In genomic region chr11:97703039-97703826, GRCm38 (mm10) we compare ENCODE assay signal across 8 mouse cellular contexts. TPM values are rescaled to one million over a fixed set of nuclear protein-coding genes. Genes with fewer than 3 reads are reported as not detected.
DNase-seq lines count a peak whose midpoint lies in the region; ATAC-seq and TF ChIP-seq lines count a peak whose summit lies in the region.

Gene Psmb3 (plus strand): TSS chr11:97703399.

- no peaks in the 10 kb centered on the region for H3K9me3 ChIP-seq in MEL (replicated peaks; ENCODE audit: insufficient read depth, low read length)
- no peaks in the 10 kb centered on the region for H3K9me3 ChIP-seq in forebrain, postnatal 0 days (ENCODE audit: low read length)
- H3K9me3 ChIP-seq in lung, embryonic 15.5 days = no peaks in the 10 kb centered on the region

- ATAC-seq in forebrain, postnatal 0 days = peak; percentile 89
- peak; percentile 88 for ATAC-seq in lung, embryonic 15.5 days (ENCODE audit: borderline replicate concordance, extremely low read depth, low FRiP score, low TSS enrichment)

- peak; percentile 100 for DNase-seq in MEL (ENCODE audit: low read depth, low spot score)
- DNase-seq in cerebellum, adult 2 months = peak; percentile 99 to 100
- peak; percentile 100 for DNase-seq in forebrain, postnatal 0 days
- peak; percentile 100 for DNase-seq in heart, postnatal 4 days
- DNase-seq in layer of hippocampus, adult 8-10 months (ENCODE audit: low spot score in 2 of 2) = peak; percentile 99 to 100
- peak; percentile 98 for DNase-seq in ovary, adult 18-20 months (ENCODE audit: low spot score)
- peak; percentile 99 for DNase-seq in thymus, postnatal 0 days (ENCODE audit: low spot score)

- H3K4me3 ChIP-seq in MEL (ENCODE audit: control insufficient read depth in 1 of 2, insufficient read depth in 1 of 2, low read depth in 2 of 2, low read length in 2 of 2) = peak within 1 kb of the TSS; percentile 84 to 94
- H3K4me3 ChIP-seq in cerebellum, adult 2 months (replicated peaks; ENCODE audit: insufficient read depth, low read depth, low read length) = peak within 1 kb of the TSS; percentile 98
- peak within 1 kb of the TSS; percentile 83 for H3K4me3 ChIP-seq in forebrain, postnatal 0 days (ENCODE audit: low read depth, low read length)
- peak within 1 kb of the TSS; percentile 69 for H3K4me3 ChIP-seq in lung, embryonic 15.5 days

- peak within 1 kb of the TSS; percentile 83 for H3K9ac ChIP-seq in MEL (ENCODE audit: control insufficient read depth, low read depth, low read length, poor library complexity, severe bottlenecking)
- H3K9ac ChIP-seq in forebrain, postnatal 0 days = peak within 1 kb of the TSS; percentile 78
- H3K9ac ChIP-seq in lung, embryonic 15.5 days = peak within 1 kb of the TSS; percentile 73

- peaks cover 5 to 12% of the 10 kb centered on the region in 2 experiments for H3K36me3 ChIP-seq in MEL (ENCODE audit: control insufficient read depth in 1 of 2, insufficient read depth in 2 of 2, low read length in 2 of 2)
- peaks cover 23% of the 10 kb centered on the region for H3K36me3 ChIP-seq in forebrain, postnatal 0 days (ENCODE audit: insufficient read depth)
- H3K36me3 ChIP-seq in lung, embryonic 15.5 days = peaks cover 34% of the 10 kb centered on the region

- no peaks in the 10 kb centered on the region for H3K27me3 ChIP-seq in MEL (ENCODE audit: control insufficient read depth in 1 of 2, insufficient read depth in 2 of 2, low read length in 2 of 2)
- H3K27me3 ChIP-seq in cerebellum, adult 2 months (ENCODE audit: control insufficient read depth, insufficient read depth, low read length) = no peaks in the 10 kb centered on the region
- H3K27me3 ChIP-seq in forebrain, postnatal 0 days (ENCODE audit: insufficient read depth, low read length) = no peaks in the 10 kb centered on the region
- no peaks in the 10 kb centered on the region for H3K27me3 ChIP-seq in lung, embryonic 15.5 days

- H3K79me2 ChIP-seq in MEL (ENCODE audit: control insufficient read depth, insufficient read depth, low read length, poor library complexity) = peaks cover 31% of the 10 kb centered on the region

- no peak for TF ChIP-seq RAD21 in MEL (IDR thresholded peaks at IDR 0.05; ENCODE audit: low read depth, low read length)

- peak in 1 of 2 experiments; percentile 57; a peak in 2 of 4 replicates for TF ChIP-seq EP300 in MEL (IDR thresholded peaks at IDR 0.05; ENCODE audit: low read depth in 1 of 2, low read length in 2 of 2)

- H3K27ac ChIP-seq in MEL (ENCODE audit: control insufficient read depth, low read depth, low read length) = peak within 1 kb of the TSS; percentile 67
- peak within 1 kb of the TSS; percentile 53 for H3K27ac ChIP-seq in cerebellum, adult 2 months (ENCODE audit: insufficient read depth, low read length)
- peak within 1 kb of the TSS; percentile 92 for H3K27ac ChIP-seq in forebrain, postnatal 0 days (ENCODE audit: low read depth, low read length)
- peak within 1 kb of the TSS; percentile 88 for H3K27ac ChIP-seq in lung, embryonic 15.5 days

- H3K4me1 ChIP-seq in MEL (ENCODE audit: control insufficient read depth in 1 of 2, insufficient read depth in 2 of 2, low read length in 2 of 2) = peaks cover 0 to 14% of the 10 kb centered on the region in 2 experiments; a peak in 3 of 4 replicates
- H3K4me1 ChIP-seq in cerebellum, adult 2 months (ENCODE audit: control insufficient read depth, insufficient read depth, low read length) = peaks cover 3% of the 10 kb centered on the region
- H3K4me1 ChIP-seq in forebrain, postnatal 0 days (ENCODE audit: insufficient read depth) = peaks cover 17% of the 10 kb centered on the region
- peaks cover 25% of the 10 kb centered on the region for H3K4me1 ChIP-seq in lung, embryonic 15.5 days

- peak; percentile 63 to 98 for TF ChIP-seq POLR2A in MEL (IDR thresholded peaks at IDR 0.05; ENCODE audit: control insufficient read depth in 1 of 2, insufficient read depth in 1 of 2, low read depth in 1 of 2, low read length in 2 of 2, poor library complexity in 1 of 2)
- TF ChIP-seq POLR2A in cerebellum, adult 2 months (IDR thresholded peaks at IDR 0.05; ENCODE audit: borderline replicate concordance, insufficient read depth, low read length) = peak; percentile 68; the same call in 1 of the 2 replicates

- TF ChIP-seq CTCF in MEL (IDR thresholded peaks at IDR 0.05 in 2 of 3, conservative IDR thresholded peaks at IDR 0.05 in 1 of 3; ENCODE audit: control insufficient read depth in 1 of 3, insufficient read depth in 1 of 3, low read depth in 2 of 3, low read length in 3 of 3, poor library complexity in 1 of 3, severe bottlenecking in 1 of 3) = no peak
- TF ChIP-seq CTCF in cerebellum, adult 2 months (IDR thresholded peaks at IDR 0.05; ENCODE audit: borderline replicate concordance, insufficient read depth, low read depth, low read length) = no peak
- TF ChIP-seq CTCF in forebrain, postnatal 0 days (IDR thresholded peaks at IDR 0.05; ENCODE audit: low read depth) = no peak

- peak within 1 kb of the TSS; percentile 71 for H3K4me2 ChIP-seq in forebrain, postnatal 0 days (ENCODE audit: low read depth)
- H3K4me2 ChIP-seq in lung, embryonic 15.5 days = peak within 1 kb of the TSS; percentile 95

- WGBS in cerebellum, adult 2 months = under 1% methylated on average over 35 of the region's 35 CpGs
- WGBS in forebrain, postnatal 0 days = under 1% methylated on average over 35 of the region's 35 CpGs
- WGBS in lung, embryonic 15.5 days = under 1% methylated on average over 35 of the region's 35 CpGs

TF ChIP-seq in MEL, 35 proteins besides CTCF, POLR2A, EP300 and RAD21 (continues in another document):
- TF ChIP-seq HCFC1 (IDR thresholded peaks at IDR 0.05; ENCODE audit: low read depth, low read length) (peak; percentile 99), MYB (IDR thresholded peaks at IDR 0.05; ENCODE audit: low read depth, low read length) (no peak), USF1 (IDR thresholded peaks at IDR 0.05; ENCODE audit: low read depth, low read length) (peak; percentile 96), MYC (IDR thresholded peaks at IDR 0.05; ENCODE audit: low read depth, low read length) (peak; percentile 99), USF2 (IDR thresholded peaks at IDR 0.05; ENCODE audit: borderline replicate concordance in 1 of 2, insufficient read depth in 1 of 2, low read depth in 1 of 2, low read length in 2 of 2) (peak in 1 of 2 experiments; percentile 77; a peak in 2 of 4 replicates), E2F4 (IDR thresholded peaks at IDR 0.05; ENCODE audit: borderline replicate concordance, low read depth, low read length) (no peak), ZMIZ1 (IDR thresholded peaks at IDR 0.05; ENCODE audit: low read depth, low read length) (peak; percentile 90), TBP (IDR thresholded peaks at IDR 0.05; ENCODE audit: low read depth, low read length) (peak; percentile 93), JUND (IDR thresholded peaks at IDR 0.05; ENCODE audit: low read depth, low read length) (no peak), ETS1 (IDR thresholded peaks at IDR 0.05; ENCODE audit: low read depth, low read length) (peak; percentile 63; the same call in 1 of the 2 replicates), GABPA (IDR thresholded peaks at IDR 0.05; ENCODE audit: low read depth, low read length) (peak; percentile 88; the same call in 1 of the 2 replicates), NRF1 (IDR thresholded peaks at IDR 0.05; ENCODE audit: insufficient read depth, low read depth, low read length, poor library complexity, severe bottlenecking) (peak; percentile 24; the same call in 1 of the 2 replicates), ELF1 (IDR thresholded peaks at IDR 0.05; ENCODE audit: low read depth, low read length) (peak; percentile 99), MXI1 (IDR thresholded peaks at IDR 0.05; ENCODE audit: low read depth, low read length) (peak; percentile 100), MAX (IDR thresholded peaks at IDR 0.05; ENCODE audit: low read length) (peak; percentile 100), POLR2AphosphoS2 (IDR thresholded peaks at IDR 0.05; ENCODE audit: low read length) (peak; percentile 98), MAZ (IDR thresholded peaks at IDR 0.05; ENCODE audit: low read depth, low read length) (peak; percentile 86), SIN3A (IDR thresholded peaks at IDR 0.05; ENCODE audit: low read length) (peak; percentile 99), GATA1 (IDR thresholded peaks at IDR 0.05; ENCODE audit: low read depth, low read length) (no peak), CHD2 (IDR thresholded peaks at IDR 0.05; ENCODE audit: low read length) (peak; percentile 92), RCOR1 (IDR thresholded peaks at IDR 0.05; ENCODE audit: low read depth, low read length) (no peak), MEF2A (IDR thresholded peaks at IDR 0.05; ENCODE audit: extremely low read depth, insufficient replicate concordance, low read depth, low read length, poor library complexity, severe bottlenecking) (no peak), MAFK (IDR thresholded peaks at IDR 0.05; ENCODE audit: borderline replicate concordance, low read depth, low read length) (0 out of 2 replicates have a peak, but pooled peaks have one; percentile 10), NELFE (IDR thresholded peaks at IDR 0.05; ENCODE audit: low read depth, low read length) (peak; percentile 97), ZKSCAN1 (IDR thresholded peaks at IDR 0.05; ENCODE audit: low read depth, low read length) (no peak), TCF12 (IDR thresholded peaks at IDR 0.05; ENCODE audit: low read depth, low read length) (peak; percentile 72), ZNF384 (IDR thresholded peaks at IDR 0.05; ENCODE audit: low read depth, low read length) (0 out of 2 replicates have a peak, but pooled peaks have one; percentile 44), UBTF (IDR thresholded peaks at IDR 0.05; ENCODE audit: borderline replicate concordance, insufficient read depth, low read depth, low read length) (peak; percentile 86; the same call in 1 of the 2 replicates), BHLHE40 (IDR thresholded peaks at IDR 0.05; ENCODE audit: borderline replicate concordance, low read depth, low read length) (no peak), POLR2AphosphoS5 (IDR thresholded peaks at IDR 0.05; ENCODE audit: borderline replicate concordance, low read depth, low read length) (peak; percentile 43; the same call in 1 of the 2 replicates)

RNA-seq across cellular contexts. Expression of gene Psmb3, which starts in this region (rescaled TPM):
- 914 and 1,101 TPM in 2 replicates for total RNA-seq in MEL (2012; rRNA removed)
- polyA plus RNA-seq in MEL (2012; ENCODE audit: insufficient read depth in 1 of 2, insufficient read length in 2 of 2, low read depth in 1 of 2, low replicate concordance in 2 of 2, missing spikeins in 1 of 2) = 100 to 1,000 TPM in 1 of 2 experiments, not detected in 1; 648 TPM
- 291 and 295 TPM in 2 replicates for polyA plus RNA-seq in cerebellum, adult 2 months (2012; rRNA removed)
- total RNA-seq in forebrain, postnatal 0 days (2014; rRNA removed) = 322 and 350 TPM in 2 replicates
- 499 and 621 TPM in 2 replicates for polyA plus RNA-seq in forebrain, postnatal 0 days (2015; fragmentation: Nextera tagmentation; extraction: Ambion mirVana)
- 100 to 1,000 TPM; 186 to 196 TPM for total RNA-seq in heart, postnatal 4 days (2021)
- total RNA-seq in layer of hippocampus, adult 8-10 months (2022) = 100 to 1,000 TPM; 121 to 145 (median 133) TPM
- 465 and 505 TPM in 2 replicates for polyA plus RNA-seq in lung, embryonic 15.5 days (2015; fragmentation: Nextera tagmentation; extraction: Ambion mirVana)
- polyA plus RNA-seq in thymus, postnatal 0 days (2015; fragmentation: Nextera tagmentation; extraction: Ambion mirVana) = 711 and 747 TPM in 2 replicates

Comparison
In these comparisons a context has a peak if more than half of its experiments do, and no peak if none do; other contexts are left out.
1. Peak in every context shown above with its lines: DNase-seq, ATAC-seq, H3K4me3 ChIP-seq and H3K27ac ChIP-seq.